Mouse (Mus musculus): ENCODE measurements around the gene Gzmf. TPM values are rescaled to one million over a fixed set of nuclear protein-coding genes. Genes with fewer than 3 reads are reported as not detected.
"Not testable (repeated sequence)": the region's sequence is repeated elsewhere in the genome, so short reads cannot be mapped to it uniquely, and the experiment has no call there.

The Gzmf gene
- total RNA-seq (2021) = not detected

- DNase-seq (ENCODE audit: extremely low spot score in 1 of 2, low spot score in 1 of 2) = no peak
Measured at GRCm38 (mm10) chr14:56211317-56211716, at the start of gene Gzmf. TSS of gene Gzmf (minus strand) at chr14:56211417.

DNA sequence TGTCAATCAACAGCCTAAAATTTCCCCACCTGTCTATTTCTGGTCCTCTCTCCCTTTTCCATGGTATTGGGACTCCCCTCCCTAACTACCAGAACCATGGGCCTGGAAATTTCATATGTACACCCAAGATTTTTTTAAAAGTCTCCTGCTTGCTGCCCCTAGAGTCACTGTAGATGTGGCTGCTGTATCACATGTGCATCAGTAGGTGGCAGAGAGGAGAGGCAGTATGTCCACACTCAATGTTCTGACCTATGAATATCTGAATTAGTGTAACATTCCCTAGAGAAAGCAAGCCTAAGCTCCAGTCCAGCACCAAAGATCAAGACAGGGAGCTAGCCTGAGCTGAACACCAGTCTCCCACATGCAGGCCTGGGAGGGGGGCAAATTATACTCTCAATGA lies 29.2 kb upstream of the Gzmf start:
- DNase-seq (ENCODE audit: extremely low spot score in 1 of 2, low spot score in 1 of 2) = no peak

DNA sequence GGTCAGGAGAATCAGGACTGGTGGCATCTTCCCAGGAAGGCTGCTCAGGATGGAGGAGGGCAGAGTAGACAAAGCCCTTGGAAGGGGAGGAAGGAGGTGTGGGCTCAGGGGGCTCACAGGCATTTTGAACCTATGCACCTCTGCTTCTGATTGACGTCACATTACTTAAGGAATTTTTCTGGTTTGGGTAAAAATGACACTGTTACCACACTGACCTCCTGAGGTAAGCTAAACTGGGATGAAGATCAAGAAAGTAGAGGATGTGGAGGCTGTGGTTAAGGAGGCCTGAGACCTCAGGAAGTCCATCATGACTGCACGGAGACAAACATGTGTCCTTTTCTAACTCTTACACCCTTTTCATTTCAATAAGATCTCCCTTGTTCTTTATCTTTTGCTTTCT lies 23.3 kb upstream of the Gzmf start, which contains the start of gene Gzmc:
Gene Gzmc, minus strand, starts transcription at position 101 of the 400 bp plus-strand sequence.
- no peak for DNase-seq (ENCODE audit: extremely low spot score in 1 of 2, low spot score in 1 of 2)

- no peak for DNase-seq (ENCODE audit: extremely low spot score in 1 of 2, low spot score in 1 of 2)
Measured at GRCm38 (mm10) chr14:56205613-56206012, 5.6 kb downstream of the Gzmf start.

DNA sequence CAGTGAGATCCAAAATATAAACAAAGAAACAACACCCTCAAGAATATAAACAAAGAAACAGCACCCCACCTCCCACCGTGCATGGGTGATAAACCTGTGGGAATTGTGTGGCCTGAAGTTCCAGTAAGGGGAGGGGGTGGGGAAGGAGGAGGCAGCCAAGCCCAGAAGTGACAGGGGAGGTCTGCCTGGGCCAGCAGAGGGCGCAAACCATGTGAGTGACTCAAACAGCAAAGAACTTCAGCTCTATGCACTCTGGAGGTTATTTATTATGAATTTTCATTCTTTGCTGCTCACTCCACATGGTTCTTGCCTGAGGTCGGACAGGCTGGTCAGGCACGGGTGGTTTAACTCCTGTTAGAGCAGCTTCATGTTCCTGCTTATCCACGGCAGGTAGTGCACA lies 6.2 kb downstream of the Gzmf start:
- DNase-seq (ENCODE audit: extremely low spot score in 1 of 2, low spot score in 1 of 2) = peak in 1 of 2 experiments; percentile 44

DNA sequence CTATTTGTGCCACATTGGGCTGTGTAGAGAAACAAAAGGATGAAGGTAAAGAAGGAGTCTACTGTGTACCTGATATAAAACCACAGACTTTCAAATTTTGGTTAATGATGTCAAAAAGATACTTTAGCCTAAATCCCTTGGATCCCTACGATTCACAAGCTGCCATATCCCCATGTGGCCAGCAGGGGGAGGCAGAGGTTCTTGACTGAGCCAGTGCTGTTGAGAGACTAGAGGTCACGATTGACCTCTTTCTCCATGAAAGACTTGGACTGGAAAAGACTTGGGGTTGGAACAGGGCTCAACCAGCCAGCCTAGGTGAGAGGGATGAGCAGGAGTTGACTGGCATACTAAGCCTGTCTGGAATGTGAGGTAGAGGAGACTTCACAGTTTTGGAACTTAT lies 7.2 kb downstream of the Gzmf start:
- peak; percentile 59 to 87 for DNase-seq (ENCODE audit: extremely low spot score in 1 of 2, low spot score in 1 of 2)

DNA sequence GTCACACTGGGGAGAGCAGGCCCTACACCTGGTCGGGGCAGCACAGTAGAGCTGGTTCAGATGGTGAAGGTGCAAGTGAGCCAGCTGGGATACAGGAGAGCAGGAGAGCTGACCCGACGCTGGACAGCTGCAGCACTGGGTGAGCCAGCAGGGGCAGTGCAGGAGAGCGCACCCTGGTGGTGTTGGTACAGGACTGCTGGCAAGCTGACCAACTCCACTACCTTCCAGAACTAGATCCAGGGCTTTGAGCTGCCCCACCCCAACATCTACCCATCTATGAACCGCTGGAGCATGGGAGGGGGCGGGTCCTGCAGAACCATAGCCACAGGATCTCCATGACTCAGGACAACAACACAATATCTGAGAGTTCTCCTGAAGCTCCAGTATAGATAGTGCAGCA lies 24.3 kb downstream of the Gzmf start:
- DNase-seq (ENCODE audit: extremely low spot score in 1 of 2, low spot score in 1 of 2) = no peak

DNA sequence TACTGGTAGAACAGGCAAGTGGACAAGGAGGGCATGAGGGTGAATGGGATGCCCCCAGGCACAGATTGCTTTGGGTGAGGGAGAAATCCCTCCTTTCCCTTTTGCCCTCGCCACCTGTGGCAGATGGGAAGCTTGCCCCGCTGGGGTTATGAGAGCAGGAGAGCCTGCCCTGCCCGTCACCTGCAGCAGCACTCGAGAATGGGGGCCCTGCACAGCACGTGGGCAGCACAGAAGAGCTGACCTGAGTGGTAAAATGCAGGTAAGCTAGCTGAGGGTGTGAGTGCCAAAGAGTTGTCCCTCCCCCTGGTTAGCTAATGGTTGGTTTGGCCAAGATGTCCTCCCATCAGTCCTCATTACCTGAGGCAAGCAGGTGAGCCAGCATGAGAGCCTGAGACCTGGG lies 24.7 kb downstream of the Gzmf start:
- DNase-seq (ENCODE audit: extremely low spot score in 1 of 2, low spot score in 1 of 2) = no peak

GRCm38 (mm10) chr14:56177651-56178050 lies 33.6 kb downstream of the Gzmf start:
- DNase-seq (ENCODE audit: extremely low spot score in 1 of 2, low spot score in 1 of 2) = peak in 1 of 2 experiments; percentile 60

DNA sequence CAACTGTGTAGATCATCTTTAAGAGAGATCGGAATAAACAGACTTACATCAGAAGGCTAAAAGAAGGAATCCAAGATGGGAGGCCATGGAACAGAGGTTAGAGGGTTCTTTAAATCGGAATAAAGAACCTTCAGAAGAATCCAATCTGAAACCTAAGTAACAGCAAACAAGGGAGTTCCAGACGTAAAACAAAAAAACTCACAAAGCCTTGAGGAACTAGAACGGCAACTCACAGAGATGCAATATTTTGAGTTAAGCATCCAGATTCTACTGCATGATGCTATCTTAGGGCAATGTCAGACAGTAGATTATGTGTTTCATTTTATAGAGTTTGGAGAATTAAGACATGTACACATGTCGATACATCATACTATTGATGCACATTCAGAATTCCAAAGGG lies 36.7 kb downstream of the Gzmf start, which contains the start of gene Gzmn:
Gene Gzmn, minus strand, starts transcription at position 101 of the 400 bp plus-strand sequence.
- no peak for DNase-seq (ENCODE audit: extremely low spot score in 1 of 2, low spot score in 1 of 2)

DNA sequence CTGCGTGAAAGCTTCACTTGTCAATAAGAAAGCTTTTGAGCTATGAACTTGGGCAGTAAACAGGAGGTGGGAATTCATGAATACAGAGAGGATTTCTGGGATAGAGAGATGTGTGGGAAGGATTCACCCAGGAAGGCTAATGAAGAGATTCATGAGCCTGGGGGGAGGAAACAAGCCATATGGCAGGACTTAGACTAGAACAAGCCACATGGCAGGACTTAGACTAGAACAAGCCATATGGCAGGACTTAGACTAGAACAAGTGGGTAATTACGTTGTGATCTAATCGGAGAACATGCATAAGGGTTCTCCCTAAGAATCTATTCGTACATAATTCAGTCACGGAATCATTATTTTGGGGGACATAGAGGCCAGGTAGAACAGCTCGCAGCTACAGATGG lies 37.8 kb downstream of the Gzmf start:
- no peak for DNase-seq (ENCODE audit: extremely low spot score in 1 of 2, low spot score in 1 of 2)

DNA sequence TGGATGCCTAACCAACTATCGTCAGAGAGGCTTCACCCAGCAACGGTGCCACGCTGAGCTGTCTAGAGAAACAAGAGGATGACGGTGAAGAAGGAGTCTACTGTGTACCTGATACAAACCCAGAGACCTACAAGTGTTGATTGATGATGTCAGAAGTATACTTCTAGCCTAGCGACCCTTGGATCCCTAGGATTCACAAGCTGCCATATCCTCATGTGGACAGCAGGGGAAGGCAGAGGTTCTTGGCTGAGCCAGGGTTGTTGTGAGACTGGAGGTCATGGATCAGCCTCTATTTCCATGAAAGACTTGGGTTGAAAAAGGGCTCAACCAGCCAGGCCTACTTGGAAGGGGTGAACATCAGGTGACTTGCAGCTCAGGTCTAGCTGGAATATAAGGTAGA lies 38.5 kb downstream of the Gzmf start:
- no peak for DNase-seq (ENCODE audit: extremely low spot score in 1 of 2, low spot score in 1 of 2)

DNA sequence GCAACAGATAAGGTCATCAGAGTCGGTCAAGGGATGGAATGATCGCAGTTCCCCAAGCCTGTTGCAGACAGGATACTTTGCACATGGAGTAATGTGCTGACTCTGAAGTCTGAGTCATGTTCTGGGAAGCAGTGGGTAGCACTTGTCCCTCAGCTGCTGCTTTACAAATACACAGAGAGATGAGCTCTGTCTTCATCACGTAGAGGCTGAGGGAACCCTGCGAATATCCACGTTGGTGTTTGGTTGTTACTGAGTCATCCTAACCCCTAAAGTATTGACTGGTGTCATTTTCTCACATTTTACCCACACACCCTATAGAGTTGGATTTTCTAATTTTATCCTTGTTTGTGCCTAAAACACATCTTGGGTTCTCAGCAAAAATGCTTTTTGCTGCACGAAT lies 43.2 kb downstream of the Gzmf start:
- no peak for DNase-seq (ENCODE audit: extremely low spot score in 1 of 2, low spot score in 1 of 2)

- DNase-seq (ENCODE audit: extremely low spot score in 1 of 2, low spot score in 1 of 2) = no peak
Measured at GRCm38 (mm10) chr14:56162109-56162508, 49.1 kb downstream of the Gzmf start.

DNA sequence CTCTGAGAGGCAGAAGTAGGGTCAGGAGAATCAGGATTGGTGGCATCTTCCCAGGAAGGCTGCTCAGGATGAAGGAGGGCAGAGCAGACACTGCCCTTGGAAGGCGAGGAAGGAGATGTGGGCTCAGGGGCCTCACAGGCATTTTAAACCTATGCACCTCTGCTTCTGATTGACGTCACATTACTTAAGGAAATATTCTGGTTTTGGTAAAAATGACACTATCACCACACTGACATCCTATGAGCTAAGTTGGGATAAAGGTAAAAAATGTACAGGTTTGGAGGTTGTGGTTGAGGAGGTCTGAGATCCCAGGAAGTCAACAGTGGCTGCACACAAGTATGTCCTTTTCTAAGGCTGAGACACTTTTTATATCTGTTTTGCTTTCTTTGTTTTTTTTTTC lies 51.7 kb downstream of the Gzmf start, which contains the start of gene Gzmg:
Gene Gzmg, minus strand, starts transcription at position 101 of the 400 bp plus-strand sequence.
- not testable (repeated sequence) for DNase-seq (ENCODE audit: extremely low spot score in 1 of 2, low spot score in 1 of 2)

- DNase-seq (ENCODE audit: extremely low spot score in 1 of 2, low spot score in 1 of 2) = no peak
Measured at GRCm38 (mm10) chr14:56155340-56155739, 55.9 kb downstream of the Gzmf start.

Other genes with a start within 250 kb of the Gzmf start
- gene Mcpt1, start 193.4 kb downstream of the Gzmf start, total RNA-seq (2021) = not detected
- not detected for gene Mcpt9, start 180.9 kb downstream of the Gzmf start, total RNA-seq (2021)
- gene Mcpt2, start 169.4 kb downstream of the Gzmf start, total RNA-seq (2021) = not detected
- gene Mcpt4, start 149.1 kb downstream of the Gzmf start, total RNA-seq (2021) = 1 to 10 TPM in 1 of 2 experiments, not detected in 1; 1.1 TPM
- not detected for gene Mcpt8, start 126.1 kb downstream of the Gzmf start, total RNA-seq (2021)
- gene Ctsg, start 108.8 kb downstream of the Gzmf start, total RNA-seq (2021) = not detected
- not detected for gene Gzme, start 90.8 kb downstream of the Gzmf start, total RNA-seq (2021)
- gene Gzmd, start 78.8 kb downstream of the Gzmf start, total RNA-seq (2021) = not detected
- not detected for gene Gzmg, start 51.8 kb downstream of the Gzmf start, total RNA-seq (2021)
- gene Gzmn, start 36.8 kb downstream of the Gzmf start, total RNA-seq (2021) = not detected
- not detected for gene Gzmc, start 23.2 kb upstream of the Gzmf start, total RNA-seq (2021)
- gene Gzmb, start 50.8 kb upstream of the Gzmf start, total RNA-seq (2021) = not detected
- gene Atp12a, start 153.7 kb upstream of the Gzmf start, total RNA-seq (2021) = not detected
- under 1 TPM; 0.62 to 0.94 TPM for gene Rnf17, start 191.2 kb upstream of the Gzmf start, total RNA-seq (2021)